Mouse (Mus musculus): Measurements from ENCODE around the gene Hspe1. TPM values are rescaled to one million over a fixed set of nuclear protein-coding genes. Genes with fewer than 3 reads are reported as not detected.

Hspe1 gene
- polyA plus RNA-seq, 1 experiment from 2014 or later = 311 TPM

- H3K4me1 ChIP-seq (replicated peaks) = peaks cover 63% of the 10 kb centered on the region
- no peaks in the 10 kb centered on the region for H3K27me3 ChIP-seq
- H3K4me2 ChIP-seq = peak overlapping the region; percentile 99
- no peak for ATAC-seq (ENCODE audit: insufficient read depth)
- H3K9ac ChIP-seq = peak overlapping the region; percentile 45
- H3K9me3 ChIP-seq (replicated peaks) = no peaks in the 10 kb centered on the region; the same call in 1 of the 2 replicates
- 26% methylated on average over 7 of the region's 7 CpGs for WGBS (ENCODE audit: insufficient replicate concordance)
- H3K4me3 ChIP-seq (replicated peaks) = peak overlapping the region; percentile 93
- peaks cover 52% of the 10 kb centered on the region for H3K36me3 ChIP-seq (replicated peaks)
- no peak overlapping the region; the same call in 1 of the 2 replicates for H3K27ac ChIP-seq (replicated peaks)
These were observed 2.1 kb upstream of the Hspe1 start for GRCm38 (mm10) chr1:55085781-55086366.

DNA sequence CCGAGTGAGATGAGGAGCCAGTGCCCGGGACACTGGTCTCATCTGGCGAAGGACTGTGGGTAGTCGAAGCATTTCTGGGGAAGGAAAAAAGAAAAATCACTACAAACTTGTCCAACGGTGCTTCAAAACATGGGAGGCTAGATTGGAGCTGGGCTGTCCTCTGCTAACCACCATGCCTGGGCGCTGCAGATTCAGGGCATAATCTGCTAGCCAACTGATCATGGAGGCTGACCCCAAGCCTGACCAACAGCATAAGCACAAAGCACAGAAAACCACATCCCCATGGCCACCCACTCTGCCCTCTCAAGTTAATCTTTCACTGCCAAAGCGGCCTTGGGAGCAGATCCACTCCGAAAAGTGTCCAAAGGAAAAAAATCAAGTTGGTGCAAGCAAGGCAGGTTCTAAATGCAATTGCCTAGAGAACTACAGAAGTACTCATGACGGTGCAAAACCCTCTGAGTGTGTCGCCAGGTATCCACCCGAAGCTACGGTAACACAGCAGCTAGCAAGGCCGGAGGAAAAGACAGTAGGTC, 998 bp upstream of the Hspe1 start:
- Histone ChIP-seq H3K36me3 (replicated peaks) (peaks cover 50% of the 10 kb centered on the region), H3K4me2 (peak overlapping the region; percentile 99), H3K4me3 (replicated peaks) (peak overlapping the region; percentile 93), H3K9me3 (replicated peaks) (no peaks in the 10 kb centered on the region; the same call in 1 of the 2 replicates), H3K27ac (replicated peaks) (peak overlapping the region; percentile 95), H3K27me3 (no peaks in the 10 kb centered on the region), H3K4me1 (replicated peaks) (peaks cover 64% of the 10 kb centered on the region), H3K9ac (peak overlapping the region; percentile 93)
- ATAC-seq (ENCODE audit: insufficient read depth) = no peak; the same call in 1 of the 2 replicates
- WGBS (ENCODE audit: insufficient replicate concordance) = 1% methylated on average over 13 of the region's 13 CpGs

GRCm38 (mm10) chr1:55087401-55087904, 479 bp upstream of the Hspe1 start:
- under 1% methylated on average over 51 of the region's 57 CpGs for WGBS (ENCODE audit: insufficient replicate concordance)
- H3K27me3 ChIP-seq = no peaks in the 10 kb centered on the region
- H3K4me1 ChIP-seq (replicated peaks) = peaks cover 67% of the 10 kb centered on the region
- H3K4me2 ChIP-seq = peak overlapping the region; percentile 99
- peak overlapping the region; percentile 95 for H3K27ac ChIP-seq (replicated peaks)
- no peaks in the 10 kb centered on the region for H3K9me3 ChIP-seq (replicated peaks)
- H3K36me3 ChIP-seq (replicated peaks) = peaks cover 46% of the 10 kb centered on the region
- H3K9ac ChIP-seq = peak overlapping the region; percentile 93
- peak; percentile 35 for ATAC-seq (ENCODE audit: insufficient read depth)
- peak overlapping the region; percentile 93 for H3K4me3 ChIP-seq (replicated peaks)

GRCm38 (mm10) chr1:55088611-55089497, 922 bp downstream of the Hspe1 start:
- Histone ChIP-seq H3K4me2 (peak overlapping the region; percentile 99), H3K4me1 (replicated peaks) (peaks cover 64% of the 10 kb centered on the region), H3K9ac (peak overlapping the region; percentile 93), H3K4me3 (replicated peaks) (peak overlapping the region; percentile 93), H3K27me3 (no peaks in the 10 kb centered on the region), H3K27ac (replicated peaks) (peak overlapping the region; percentile 95), H3K9me3 (replicated peaks) (no peaks in the 10 kb centered on the region), H3K36me3 (replicated peaks) (peaks cover 33% of the 10 kb centered on the region)
- no peak for ATAC-seq (ENCODE audit: insufficient read depth)
- WGBS (ENCODE audit: insufficient replicate concordance) = 3% methylated on average over 16 of the region's 16 CpGs

- Histone ChIP-seq H3K9me3 (replicated peaks) (no peaks in the 10 kb centered on the region), H3K27me3 (no peaks in the 10 kb centered on the region), H3K4me2 (peak overlapping the region; percentile 99), H3K27ac (replicated peaks) (peak overlapping the region; percentile 95), H3K9ac (peak overlapping the region; percentile 93; the same call in 1 of the 2 replicates), H3K36me3 (replicated peaks) (peaks cover 25% of the 10 kb centered on the region), H3K4me1 (replicated peaks) (peaks cover 56% of the 10 kb centered on the region), H3K4me3 (replicated peaks) (peak overlapping the region; percentile 93)
- 50% methylated on average over 5 of the region's 5 CpGs for WGBS (ENCODE audit: insufficient replicate concordance)
- no peak for ATAC-seq (ENCODE audit: insufficient read depth)
These were observed 1.6 kb downstream of the Hspe1 start for GRCm38 (mm10) chr1:55089498-55090064.

GRCm38 (mm10) chr1:55092056-55092455, 4.1 kb downstream of the Hspe1 start:
- no peak for ATAC-seq (ENCODE audit: insufficient read depth)
- no peak overlapping the region for H3K9ac ChIP-seq
- H3K27me3 ChIP-seq = no peaks in the 10 kb centered on the region
- 71% methylated on average over 2 of the region's 2 CpGs for WGBS (ENCODE audit: insufficient replicate concordance)
- H3K36me3 ChIP-seq (replicated peaks) = peaks cover 12% of the 10 kb centered on the region
- H3K27ac ChIP-seq (replicated peaks) = no peak overlapping the region
- H3K4me2 ChIP-seq = no peak overlapping the region
- H3K4me3 ChIP-seq (replicated peaks) = no peak overlapping the region
- no peaks in the 10 kb centered on the region for H3K9me3 ChIP-seq (replicated peaks)
- peaks cover 35% of the 10 kb centered on the region for H3K4me1 ChIP-seq (replicated peaks)

DNA sequence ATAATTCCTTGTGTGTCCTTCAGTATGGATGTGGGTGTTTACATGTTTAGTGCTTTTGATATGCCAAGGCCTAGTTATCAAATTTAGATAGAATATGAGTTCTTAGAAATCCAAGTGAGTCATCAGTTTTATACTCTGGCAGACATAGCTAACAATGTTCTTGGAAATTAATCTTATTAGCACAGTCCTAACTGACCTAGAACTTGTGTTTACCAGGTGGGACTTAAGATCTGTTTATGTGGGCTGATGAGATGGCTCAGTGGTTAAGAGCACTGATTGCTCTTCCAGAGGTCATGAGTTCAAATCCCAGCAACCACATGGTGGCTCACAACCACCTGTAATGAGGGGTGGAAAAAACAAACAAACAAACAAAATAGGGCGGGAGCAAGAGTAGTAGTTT, 4.5 kb downstream of the Hspe1 start:
- no peak overlapping the region for H3K4me3 ChIP-seq (replicated peaks)
- no peaks in the 10 kb centered on the region for H3K9me3 ChIP-seq (replicated peaks)
- peaks cover 31% of the 10 kb centered on the region for H3K4me1 ChIP-seq (replicated peaks)
- no peak overlapping the region for H3K27ac ChIP-seq (replicated peaks)
- H3K36me3 ChIP-seq (replicated peaks) = peaks cover 12% of the 10 kb centered on the region
- no peaks in the 10 kb centered on the region for H3K27me3 ChIP-seq
- 53% methylated on average over 1 of the region's 1 CpGs for WGBS (ENCODE audit: insufficient replicate concordance)
- ATAC-seq (ENCODE audit: insufficient read depth) = no peak
- no peak overlapping the region for H3K9ac ChIP-seq
- no peak overlapping the region for H3K4me2 ChIP-seq

DNA sequence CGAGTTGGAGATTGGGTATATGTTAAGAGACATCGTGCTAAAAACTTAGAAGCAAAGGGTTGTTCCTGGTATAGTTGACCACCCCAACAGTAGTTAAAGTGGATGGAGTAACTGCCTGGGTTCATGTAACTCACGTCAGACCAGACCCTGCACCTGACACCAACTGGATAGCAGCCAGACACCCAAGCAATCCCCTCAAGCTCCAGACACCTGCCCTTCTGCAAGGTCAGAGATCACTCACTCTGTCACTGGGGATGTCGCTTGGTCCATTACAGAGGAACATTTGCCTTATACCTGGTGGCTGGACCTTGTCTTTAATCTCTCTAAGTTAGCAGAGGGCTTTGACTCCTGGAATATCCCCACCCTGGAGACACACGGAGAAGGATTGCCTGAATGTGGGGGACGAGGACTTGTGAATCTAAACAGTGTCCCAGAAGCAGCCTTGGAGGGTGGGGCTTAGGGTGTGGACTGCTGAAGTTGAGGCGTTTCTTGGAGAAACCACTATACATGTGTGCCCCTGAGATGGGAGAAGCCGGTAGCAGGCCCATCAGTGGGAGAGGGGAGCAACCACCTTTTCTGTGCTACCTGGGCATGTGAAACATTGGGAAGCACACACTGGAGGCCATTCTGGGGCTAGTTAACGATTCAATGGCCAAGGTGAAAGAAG, 19.1 kb downstream of the Hspe1 start:
- 0 out of 2 replicates have a peak, but pooled peaks have one; percentile 42 for ATAC-seq (ENCODE audit: insufficient read depth)
- H3K9ac ChIP-seq = no peak overlapping the region
- no peak overlapping the region for H3K4me3 ChIP-seq (replicated peaks)
- peaks cover 12% of the 10 kb centered on the region for H3K4me1 ChIP-seq (replicated peaks)
- H3K4me2 ChIP-seq = no peak overlapping the region
- no peaks in the 10 kb centered on the region for H3K36me3 ChIP-seq (replicated peaks)
- WGBS (ENCODE audit: insufficient replicate concordance) = 47% methylated on average over 9 of the region's 9 CpGs
- H3K9me3 ChIP-seq (replicated peaks) = no peaks in the 10 kb centered on the region
- no peak overlapping the region for H3K27ac ChIP-seq (replicated peaks)
- H3K27me3 ChIP-seq = no peaks in the 10 kb centered on the region

- Histone ChIP-seq H3K9me3 (replicated peaks) (no peaks in the 10 kb centered on the region), H3K27me3 (no peaks in the 10 kb centered on the region), H3K4me1 (replicated peaks) (peaks cover 12% of the 10 kb centered on the region), H3K27ac (replicated peaks) (no peak overlapping the region), H3K36me3 (replicated peaks) (no peaks in the 10 kb centered on the region), H3K4me3 (replicated peaks) (no peak overlapping the region), H3K9ac (no peak overlapping the region), H3K4me2 (no peak overlapping the region)
- 77% methylated on average over 1 of the region's 1 CpGs for WGBS (ENCODE audit: insufficient replicate concordance)
- no peak for ATAC-seq (ENCODE audit: insufficient read depth)
These were observed 19.7 kb downstream of the Hspe1 start for GRCm38 (mm10) chr1:55107644-55108043.

- Histone ChIP-seq H3K4me3 (replicated peaks) (no peak overlapping the region), H3K9ac (no peak overlapping the region), H3K9me3 (replicated peaks) (no peaks in the 10 kb centered on the region), H3K27ac (replicated peaks) (no peak overlapping the region), H3K4me1 (replicated peaks) (peaks cover 12% of the 10 kb centered on the region), H3K27me3 (no peaks in the 10 kb centered on the region), H3K36me3 (replicated peaks) (no peaks in the 10 kb centered on the region), H3K4me2 (no peak overlapping the region)
- ATAC-seq (ENCODE audit: insufficient read depth) = no peak
- WGBS (ENCODE audit: insufficient replicate concordance) = 46% methylated on average over 2 of the region's 2 CpGs
These were observed 20.5 kb downstream of the Hspe1 start for GRCm38 (mm10) chr1:55108473-55108872.
